Mouse (Mus musculus) urinary bladder, postnatal 25 days (tissue): ENCODE measurements at regions not wholly inside any gene's neighbourhood (a gene's known extent, or its start where the extent isn't known, plus 50 kb on each side); places are given as distances from the start of the nearest gene placed in this dataset.

Experiments used
- DNase-seq: peaks from one replicate; pipeline ENCODE4 v3.0.0; 2022; ENCODE audit warnings: low spot score

- no peak for DNase-seq
Observed at GRCm38 (mm10) chr15:96880066-96880465, 175.7 kb downstream of the Slc38a4 start.

GRCm38 (mm10) chr15:96878796-96879195, 177.0 kb downstream of the Slc38a4 start:
- DNase-seq, result no peak

- no peak for DNase-seq
Observed at GRCm38 (mm10) chr15:96877931-96878330, 177.8 kb downstream of the Slc38a4 start.

GRCm38 (mm10) chr15:96877271-96877670, 177.7 kb upstream of the Slc38a2 start:
- no peak for DNase-seq

GRCm38 (mm10) chr15:96874145-96874544, 174.6 kb upstream of the Slc38a2 start:
- DNase-seq, result no peak

- no peak for DNase-seq
Observed at GRCm38 (mm10) chr15:96873562-96873961, 174.0 kb upstream of the Slc38a2 start.

- no peak for DNase-seq
Observed at GRCm38 (mm10) chr15:96873126-96873525, 173.6 kb upstream of the Slc38a2 start.

GRCm38 (mm10) chr15:96867701-96868100, 168.2 kb upstream of the Slc38a2 start:
- DNase-seq, result no peak

- no peak for DNase-seq
Observed at GRCm38 (mm10) chr15:96865932-96866331, 166.4 kb upstream of the Slc38a2 start.

GRCm38 (mm10) chr15:96857709-96858108, 158.2 kb upstream of the Slc38a2 start:
- no peak for DNase-seq

- no peak for DNase-seq
Observed at GRCm38 (mm10) chr15:96851970-96852768, 152.6 kb upstream of the Slc38a2 start.

- DNase-seq, result no peak
Observed at GRCm38 (mm10) chr15:96848150-96848549, 148.6 kb upstream of the Slc38a2 start.

GRCm38 (mm10) chr15:96845221-96845620, 145.7 kb upstream of the Slc38a2 start:
- DNase-seq, result no peak

- DNase-seq, result no peak
Observed at GRCm38 (mm10) chr15:96844290-96844689, 144.8 kb upstream of the Slc38a2 start.

- no peak for DNase-seq
Observed at GRCm38 (mm10) chr15:96843589-96843988, 144.1 kb upstream of the Slc38a2 start.

GRCm38 (mm10) chr15:96842881-96843280, 143.4 kb upstream of the Slc38a2 start:
- no peak for DNase-seq

GRCm38 (mm10) chr15:96836670-96837069, 137.1 kb upstream of the Slc38a2 start:
- DNase-seq, result no peak

- no peak for DNase-seq
Observed at GRCm38 (mm10) chr15:96834862-96835261, 135.3 kb upstream of the Slc38a2 start.

- DNase-seq, result no peak
Observed at GRCm38 (mm10) chr15:96834162-96834843, 134.8 kb upstream of the Slc38a2 start.

GRCm38 (mm10) chr15:96832389-96832788, 132.9 kb upstream of the Slc38a2 start:
- DNase-seq, result peak; percentile 12

GRCm38 (mm10) chr15:96831256-96831655, 131.7 kb upstream of the Slc38a2 start:
- no peak for DNase-seq

GRCm38 (mm10) chr15:96830578-96830977, 131.0 kb upstream of the Slc38a2 start:
- DNase-seq, result no peak

GRCm38 (mm10) chr15:96829941-96830340, 130.4 kb upstream of the Slc38a2 start:
- peak; percentile 37 for DNase-seq
